Mouse (Mus musculus) right cerebral cortex, postnatal 36 days (tissue): Measurements from ENCODE around the gene Rdh14.

Source experiments
- DNase-seq, 2 experiments: peaks; one replicate each; pipeline ENCODE4 v3.0.0; 2022; ENCODE audit warnings: low spot score in 2 of 2, mixed read lengths in 1 of 2

The Rdh14 gene

GRCm38 (mm10) chr12:10390671-10391441 is at the start of gene Rdh14:
Gene Rdh14 (plus strand): TSS chr12:10390772.
- DNase-seq: peak; percentile 94 to 96

GRCm38 (mm10) chr12:10350706-10351105 is 39.9 kb upstream of the Rdh14 start:
- no peak for DNase-seq

- DNase-seq: no peak
These were observed 32.8 kb upstream of the Rdh14 start for GRCm38 (mm10) chr12:10357756-10358155.

- DNase-seq: no peak
These were observed 20.9 kb upstream of the Rdh14 start, which contains the start of gene Nt5c1b for GRCm38 (mm10) chr12:10369673-10370072. Gene Nt5c1b (plus strand): TSS chr12:10369973.

GRCm38 (mm10) chr12:10400788-10401187 is 10.2 kb downstream of the Rdh14 start:
- peak in 1 of 2 experiments; percentile 3 for DNase-seq

GRCm38 (mm10) chr12:10402421-10403115 is 12.0 kb downstream of the Rdh14 start:
- no peak for DNase-seq

- DNase-seq: no peak
These were observed 20.1 kb downstream of the Rdh14 start for GRCm38 (mm10) chr12:10410511-10411179.

GRCm38 (mm10) chr12:10411453-10411852 is 20.9 kb downstream of the Rdh14 start:
- no peak for DNase-seq

- DNase-seq: no peak
These were observed 31.8 kb downstream of the Rdh14 start for GRCm38 (mm10) chr12:10422347-10422746.

- no peak for DNase-seq
These were observed 35.7 kb downstream of the Rdh14 start for GRCm38 (mm10) chr12:10425982-10426863.

GRCm38 (mm10) chr12:10430999-10431398 is 40.4 kb downstream of the Rdh14 start:
- DNase-seq: no peak

- DNase-seq: peak; percentile 48 to 69
These were observed 47.8 kb downstream of the Rdh14 start for GRCm38 (mm10) chr12:10438054-10439001.

GRCm38 (mm10) chr12:10439483-10440235 is 49.1 kb downstream of the Rdh14 start:
- DNase-seq: no peak
